Mouse (Mus musculus): Measurements from ENCODE around the gene Dnah1. TPM values are rescaled to one million over a fixed set of nuclear protein-coding genes. Genes with fewer than 3 reads are reported as not detected.

Dnah1 gene
- polyA plus RNA-seq, 1 experiment from 2014 or later: 6.3 TPM

- Histone ChIP-seq H3K9me3 (no peaks in the 10 kb centered on the region), H3K27ac (no peak overlapping the region), H3K4me3 (no peak overlapping the region), H3K4me1 (peaks cover 31% of the 10 kb centered on the region), H3K36me3 (replicated peaks) (no peaks in the 10 kb centered on the region), H3K27me3 (ENCODE audit: poor library complexity, severe bottlenecking) (0 out of 2 replicates have a peak, but pooled peaks cover 10% of the 10 kb centered on the region)
- WGBS: 27% methylated on average over 7 of the region's 7 CpGs
- peak; percentile 76 for DNase-seq (ENCODE audit: extremely low spot score, low spot score)
Measured at GRCm38 (mm10) chr14:31272164-31272563, 51.5 kb downstream of the Dnah1 start.

GRCm38 (mm10) chr14:31271121-31271520, 52.6 kb downstream of the Dnah1 start:
- H3K27ac ChIP-seq: no peak overlapping the region
- DNase-seq (ENCODE audit: extremely low spot score, low spot score): no peak
- 93% methylated on average over 6 of the region's 6 CpGs for WGBS
- H3K36me3 ChIP-seq (replicated peaks): no peaks in the 10 kb centered on the region
- no peak overlapping the region for H3K4me3 ChIP-seq
- no peaks in the 10 kb centered on the region for H3K9me3 ChIP-seq
- peaks cover 31% of the 10 kb centered on the region for H3K4me1 ChIP-seq
- 0 out of 2 replicates have a peak, but pooled peaks cover 10% of the 10 kb centered on the region for H3K27me3 ChIP-seq (ENCODE audit: poor library complexity, severe bottlenecking)

GRCm38 (mm10) chr14:31269456-31270100, 54.1 kb downstream of the Dnah1 start:
- peak; percentile 78 for DNase-seq (ENCODE audit: extremely low spot score, low spot score)
- 14% methylated on average over 27 of the region's 28 CpGs for WGBS
- Histone ChIP-seq H3K4me1 (peaks cover 31% of the 10 kb centered on the region), H3K4me3 (peak overlapping the region; percentile 46), H3K27me3 (ENCODE audit: poor library complexity, severe bottlenecking) (0 out of 2 replicates have a peak, but pooled peaks cover 10% of the 10 kb centered on the region), H3K9me3 (no peaks in the 10 kb centered on the region), H3K36me3 (replicated peaks) (no peaks in the 10 kb centered on the region), H3K27ac (peak overlapping the region; percentile 80)

DNA sequence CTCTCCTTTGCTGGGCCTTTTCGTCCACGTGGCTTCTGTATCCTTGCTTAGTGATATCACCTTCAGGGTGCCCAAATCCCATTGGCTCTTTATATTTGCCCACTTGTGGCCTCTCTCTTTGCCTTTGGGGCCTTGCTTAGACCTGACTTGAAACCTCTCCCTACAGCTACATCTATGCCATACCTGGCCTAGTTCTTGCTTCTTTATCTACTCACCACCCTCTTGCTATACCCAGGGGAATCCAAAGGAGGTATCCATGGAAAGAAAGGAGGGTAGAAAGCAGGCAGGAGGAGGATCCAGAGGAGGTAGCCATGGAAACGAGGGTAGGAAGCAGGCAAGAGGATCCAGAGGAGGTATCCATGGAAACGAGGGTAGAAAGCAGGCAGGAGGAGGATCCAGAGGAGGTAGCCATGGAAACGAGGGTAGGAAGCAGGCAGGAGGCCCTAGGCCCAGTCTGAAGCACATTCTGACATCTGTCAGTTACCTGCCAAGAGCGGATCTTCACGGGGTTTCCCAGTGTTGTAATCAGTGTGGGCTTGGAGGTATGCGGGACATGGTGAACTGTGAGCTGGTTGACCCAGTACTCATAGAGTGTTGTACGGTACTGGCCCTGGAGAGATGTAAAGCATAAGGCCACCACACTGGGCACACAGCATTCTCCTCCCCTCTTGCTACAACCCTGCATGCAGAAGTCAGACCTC, 55.2 kb downstream of the Dnah1 start:
- H3K4me3 ChIP-seq: peak overlapping the region; percentile 46
- 0 out of 2 replicates have a peak, but pooled peaks cover 10% of the 10 kb centered on the region for H3K27me3 ChIP-seq (ENCODE audit: poor library complexity, severe bottlenecking)
- H3K36me3 ChIP-seq (replicated peaks): 0 out of 2 replicates have a peak, but pooled peaks cover 3% of the 10 kb centered on the region
- peak; percentile 42 for DNase-seq (ENCODE audit: extremely low spot score, low spot score)
- H3K9me3 ChIP-seq: no peaks in the 10 kb centered on the region
- H3K4me1 ChIP-seq: peaks cover 31% of the 10 kb centered on the region
- peak overlapping the region; percentile 80 for H3K27ac ChIP-seq
- WGBS: 61% methylated on average over 9 of the region's 9 CpGs

DNA sequence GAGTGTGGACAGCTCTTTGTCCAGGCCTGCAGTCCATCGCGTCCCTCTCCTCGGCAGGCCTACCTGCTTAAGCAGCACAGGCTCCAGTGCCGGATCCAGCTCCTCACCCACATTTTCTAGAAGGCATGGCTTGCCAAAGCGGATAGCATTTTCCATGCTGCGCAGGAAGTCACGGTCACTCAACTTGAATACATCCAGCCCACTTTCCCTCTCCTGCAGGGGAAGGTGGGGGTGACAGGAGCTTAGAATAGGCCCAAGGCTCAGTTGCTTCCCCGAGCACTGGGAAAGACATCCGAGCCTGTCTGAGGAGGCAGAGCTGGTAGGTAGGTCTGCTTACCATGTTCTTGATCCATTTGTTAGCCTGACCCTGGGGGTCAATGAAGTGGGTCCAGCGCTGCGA, 56.0 kb downstream of the Dnah1 start:
- WGBS: 91% methylated on average over 11 of the region's 11 CpGs
- no peak for DNase-seq (ENCODE audit: extremely low spot score, low spot score)

GRCm38 (mm10) chr14:31260932-31261331, 62.8 kb downstream of the Dnah1 start:
- H3K9me3 ChIP-seq: no peaks in the 10 kb centered on the region
- H3K4me1 ChIP-seq: no peaks in the 10 kb centered on the region
- no peak overlapping the region for H3K4me3 ChIP-seq
- no peak overlapping the region for H3K27ac ChIP-seq
- no peaks in the 10 kb centered on the region for H3K27me3 ChIP-seq (ENCODE audit: poor library complexity, severe bottlenecking)
- no peak for DNase-seq (ENCODE audit: extremely low spot score, low spot score)
- peaks cover 78% of the 10 kb centered on the region for H3K36me3 ChIP-seq (replicated peaks)
- 93% methylated on average over 9 of the region's 9 CpGs for WGBS

More for the DNA sequence above, 56.0 kb downstream of the Dnah1 start:
- H3K27ac ChIP-seq: peak overlapping the region; percentile 80
- H3K4me1 ChIP-seq: peaks cover 31% of the 10 kb centered on the region
- H3K27me3 ChIP-seq (ENCODE audit: poor library complexity, severe bottlenecking): 0 out of 2 replicates have a peak, but pooled peaks cover 10% of the 10 kb centered on the region
- no peak overlapping the region for H3K4me3 ChIP-seq
- no peaks in the 10 kb centered on the region for H3K9me3 ChIP-seq
- peaks cover 11% of the 10 kb centered on the region for H3K36me3 ChIP-seq (replicated peaks)

- H3K4me3 ChIP-seq: no peak overlapping the region
- H3K27ac ChIP-seq: no peak overlapping the region
Measured at GRCm38 (mm10) chr14:31260374-31260773, 63.3 kb downstream of the Dnah1 start.

DNA sequence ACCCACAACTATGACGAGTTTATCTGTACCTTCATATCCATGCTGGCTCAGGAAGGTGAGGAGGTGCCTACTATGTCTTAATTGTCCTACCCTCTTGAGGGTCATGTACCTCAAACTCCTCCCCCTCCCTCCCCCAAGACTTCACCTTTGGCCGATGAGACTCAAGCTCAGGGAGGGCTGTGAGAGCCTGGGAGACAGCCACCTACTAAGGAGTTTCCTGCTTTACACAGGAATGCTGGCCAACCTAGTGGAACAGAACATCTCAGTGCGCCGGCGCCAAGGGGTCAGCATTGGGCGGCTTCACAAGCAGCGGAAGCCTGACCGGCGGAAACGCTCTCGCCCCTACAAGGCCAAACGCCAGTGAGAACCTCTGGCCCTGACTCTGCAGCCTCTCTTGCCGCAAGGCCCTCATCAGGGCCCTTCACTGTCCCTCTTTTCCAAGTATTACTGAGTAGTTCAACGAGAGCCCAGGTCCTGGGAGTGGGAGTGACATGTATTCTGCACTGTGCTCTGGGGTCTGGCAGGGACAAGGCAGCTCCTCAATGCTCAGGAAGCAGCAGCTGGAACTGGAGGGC, 65.1 kb downstream of the Dnah1 start:
- no peak for DNase-seq (ENCODE audit: extremely low spot score, low spot score)
- WGBS: 96% methylated on average over 14 of the region's 14 CpGs
- Histone ChIP-seq H3K27ac (no peak overlapping the region), H3K9me3 (no peaks in the 10 kb centered on the region), H3K4me3 (no peak overlapping the region), H3K36me3 (replicated peaks) (peaks cover 99% of the 10 kb centered on the region), H3K27me3 (ENCODE audit: poor library complexity, severe bottlenecking) (no peaks in the 10 kb centered on the region), H3K4me1 (no peaks in the 10 kb centered on the region)

More at GRCm38 (mm10) chr14:31260374-31260773, 63.3 kb downstream of the Dnah1 start:
- H3K36me3 ChIP-seq (replicated peaks): peaks cover 84% of the 10 kb centered on the region
- H3K4me1 ChIP-seq: no peaks in the 10 kb centered on the region
- no peak for DNase-seq (ENCODE audit: extremely low spot score, low spot score)
- WGBS: 93% methylated on average over 4 of the region's 4 CpGs
- H3K9me3 ChIP-seq: no peaks in the 10 kb centered on the region
- H3K27me3 ChIP-seq (ENCODE audit: poor library complexity, severe bottlenecking): no peaks in the 10 kb centered on the region

- H3K27me3 ChIP-seq (ENCODE audit: poor library complexity, severe bottlenecking): no peaks in the 10 kb centered on the region
- peaks cover 25% of the 10 kb centered on the region for H3K4me1 ChIP-seq
- peak overlapping the region; percentile 96 for H3K27ac ChIP-seq
- H3K9me3 ChIP-seq: no peaks in the 10 kb centered on the region
- DNase-seq (ENCODE audit: extremely low spot score, low spot score): no peak
- H3K36me3 ChIP-seq (replicated peaks): peaks cover 48% of the 10 kb centered on the region
- peak overlapping the region; percentile 87 for H3K4me3 ChIP-seq
- WGBS: 88% methylated on average over 5 of the region's 5 CpGs
Measured at GRCm38 (mm10) chr14:31252091-31252490, 71.6 kb downstream of the Dnah1 start.

DNA sequence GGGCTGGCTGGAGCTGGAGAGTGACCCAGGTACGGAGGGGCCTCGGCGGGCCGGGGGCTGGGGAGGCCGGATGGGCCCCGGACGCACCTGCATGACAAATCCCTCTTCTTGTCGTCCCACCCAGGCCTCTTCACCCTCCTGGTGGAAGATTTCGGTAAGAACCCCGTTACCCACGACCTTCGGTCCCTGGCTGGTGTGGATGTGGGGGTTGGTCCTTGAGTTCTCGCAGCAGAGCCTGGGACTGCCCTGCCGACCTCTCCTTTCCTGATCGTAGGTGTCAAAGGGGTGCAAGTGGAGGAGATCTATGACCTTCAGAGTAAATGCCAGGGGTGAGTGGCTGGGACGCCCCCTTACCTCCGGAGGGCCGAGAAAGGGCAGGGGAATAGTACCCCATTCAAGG, 72.1 kb downstream of the Dnah1 start:
- peaks cover 44% of the 10 kb centered on the region for H3K36me3 ChIP-seq (replicated peaks)
- no peaks in the 10 kb centered on the region for H3K27me3 ChIP-seq (ENCODE audit: poor library complexity, severe bottlenecking)
- H3K4me1 ChIP-seq: peaks cover 25% of the 10 kb centered on the region
- WGBS: 3% methylated on average over 18 of the region's 18 CpGs
- no peaks in the 10 kb centered on the region for H3K9me3 ChIP-seq
- H3K27ac ChIP-seq: peak overlapping the region; percentile 96
- no peak for DNase-seq (ENCODE audit: extremely low spot score, low spot score)
- H3K4me3 ChIP-seq: peak overlapping the region; percentile 87

DNA sequence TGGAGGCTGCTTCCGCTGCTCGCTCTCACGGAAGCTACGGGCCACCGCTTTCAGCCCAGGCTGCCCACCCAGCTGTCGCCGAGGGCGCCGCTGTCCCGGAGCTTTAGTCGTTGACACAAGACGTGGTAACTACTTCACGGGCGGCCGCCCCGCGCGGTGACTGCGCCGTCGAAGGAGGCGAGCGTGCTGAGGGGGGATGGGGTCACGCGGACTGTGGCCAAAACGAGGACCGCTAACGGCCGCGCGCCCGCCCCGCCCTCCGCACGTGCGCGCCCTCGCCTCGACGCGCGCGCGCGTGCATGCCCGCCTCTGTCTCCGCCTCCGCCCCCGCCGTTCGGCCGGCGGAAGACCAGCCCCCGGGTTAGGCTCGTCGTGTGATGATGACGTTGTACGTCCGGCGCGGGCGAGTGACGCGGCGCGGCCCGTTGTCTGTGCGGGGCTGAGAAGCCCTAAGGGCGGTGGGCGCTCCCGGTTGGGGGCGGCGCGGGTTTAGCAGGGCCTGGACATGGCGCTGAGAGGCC, 72.6 kb downstream of the Dnah1 start, which contains the start of the genes Phf7 and Bap1:
Gene Phf7 (minus strand): TSS at position 234 of the 521 bp plus-strand sequence.
Gene Bap1 (plus strand): TSS at position 367 of the 521 bp plus-strand sequence.
- Histone ChIP-seq H3K4me1 (peaks cover 25% of the 10 kb centered on the region), H3K4me3 (peak within 1 kb of the TSS; percentile 87), H3K36me3 (replicated peaks) (peaks cover 39% of the 10 kb centered on the region), H3K27me3 (ENCODE audit: poor library complexity, severe bottlenecking) (no peaks in the 10 kb centered on the region), H3K27ac (peak within 1 kb of the TSS; percentile 96), H3K9me3 (no peaks in the 10 kb centered on the region)
- peak; percentile 96 for DNase-seq (ENCODE audit: extremely low spot score, low spot score)
- WGBS: under 1% methylated on average over 75 of the region's 75 CpGs

DNA sequence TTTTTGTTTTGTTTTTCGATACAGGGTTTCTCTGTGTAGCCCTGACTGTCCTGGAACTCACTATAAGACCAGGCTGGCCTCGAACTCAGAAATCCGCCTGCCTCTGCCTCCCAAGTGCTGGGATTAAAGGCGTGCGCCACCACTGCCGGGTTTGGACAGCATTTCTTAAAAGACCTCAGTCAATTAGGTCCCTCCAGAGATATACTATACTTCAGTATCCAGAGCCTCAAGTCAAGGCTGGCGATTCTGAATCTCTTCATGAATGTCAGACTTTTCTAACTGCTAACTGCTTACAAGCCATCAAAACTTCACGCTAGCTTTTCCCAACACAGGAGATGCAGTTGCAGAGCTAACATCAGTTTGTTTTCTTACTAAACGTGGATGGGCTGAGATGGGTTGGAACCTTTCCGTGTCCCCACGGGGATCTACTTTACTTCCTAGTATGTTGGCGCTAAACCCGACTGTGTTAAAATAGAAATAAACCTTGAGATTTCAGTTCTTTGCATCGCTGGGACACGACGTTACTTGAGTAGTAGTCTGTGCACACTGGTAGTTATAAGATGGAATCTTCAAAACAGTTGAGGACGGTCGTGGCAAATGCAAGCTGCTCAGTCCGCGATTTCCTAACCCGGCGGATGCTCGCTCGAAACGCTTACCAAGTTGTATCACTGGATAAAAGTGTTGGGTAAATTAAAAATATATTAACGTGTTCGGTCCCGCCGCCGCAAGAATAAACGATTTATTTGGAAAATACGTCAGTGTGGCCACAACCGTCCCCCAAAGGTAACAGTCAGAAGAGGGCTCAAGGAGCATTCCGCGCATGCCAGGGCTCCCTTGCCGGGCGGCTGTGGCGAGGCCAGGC, 73.2 kb downstream of the Dnah1 start:
- Histone ChIP-seq H3K4me1 (peaks cover 25% of the 10 kb centered on the region), H3K4me3 (peak overlapping the region; percentile 87), H3K27ac (peak overlapping the region; percentile 96), H3K9me3 (no peaks in the 10 kb centered on the region), H3K27me3 (ENCODE audit: poor library complexity, severe bottlenecking) (no peaks in the 10 kb centered on the region), H3K36me3 (replicated peaks) (peaks cover 32% of the 10 kb centered on the region)
- no peak for DNase-seq (ENCODE audit: extremely low spot score, low spot score)
- 26% methylated on average over 38 of the region's 38 CpGs for WGBS
